Mouse (Mus musculus): ENCODE results near the gene Taf15.
A peak's percentile ranks its signal among the peaks of the same experiment; 100 is the strongest.

Taf15 gene

GRCm38 (mm10) chr11:83457257-83457656 lies 15.6 kb upstream of the Taf15 start:
- DNase-seq (ENCODE audit: low read depth, low spot score) = no peak

- no peak for DNase-seq (ENCODE audit: low read depth, low spot score)
Observed at GRCm38 (mm10) chr11:83457912-83458601, 14.8 kb upstream of the Taf15 start.

DNA sequence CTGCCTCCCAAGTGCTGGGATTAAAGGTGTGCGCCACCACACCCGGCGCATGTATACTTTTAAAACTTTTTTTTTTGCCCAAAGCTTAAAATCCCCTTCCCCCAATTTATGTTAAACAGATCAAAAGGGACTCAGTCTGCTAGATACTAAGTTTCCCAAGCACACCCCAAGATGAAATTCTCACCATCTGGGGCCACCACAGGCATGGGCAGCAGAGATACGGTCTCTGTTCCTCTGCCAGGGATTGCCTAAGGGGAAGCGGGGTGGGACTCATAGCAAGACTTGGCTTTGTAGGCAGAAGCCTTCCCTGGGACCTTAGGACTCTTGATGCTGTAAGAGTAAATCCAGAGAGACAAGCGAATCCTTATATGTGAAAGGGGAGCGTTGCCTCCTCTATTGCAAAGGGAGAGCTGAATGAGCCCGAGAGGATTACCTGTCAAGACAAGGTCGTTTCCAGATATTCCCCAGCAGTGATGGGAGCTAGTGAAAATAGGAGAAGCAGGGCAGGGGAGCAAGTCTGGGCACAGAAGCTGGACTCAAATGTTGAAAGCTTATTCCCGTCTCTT lies 11.3 kb upstream of the Taf15 start:
- DNase-seq (ENCODE audit: low read depth, low spot score) = no peak

GRCm38 (mm10) chr11:83462711-83463244 lies 10.1 kb upstream of the Taf15 start, which contains the start of gene Mmp28:
TSS of gene Mmp28 (minus strand) at chr11:83463071.
- DNase-seq (ENCODE audit: low read depth, low spot score) = no peak

GRCm38 (mm10) chr11:83465976-83466375 lies 6.9 kb upstream of the Taf15 start:
- DNase-seq (ENCODE audit: low read depth, low spot score) = no peak

GRCm38 (mm10) chr11:83467120-83467652 lies 5.7 kb upstream of the Taf15 start:
- DNase-seq (ENCODE audit: low read depth, low spot score) = no peak

DNA sequence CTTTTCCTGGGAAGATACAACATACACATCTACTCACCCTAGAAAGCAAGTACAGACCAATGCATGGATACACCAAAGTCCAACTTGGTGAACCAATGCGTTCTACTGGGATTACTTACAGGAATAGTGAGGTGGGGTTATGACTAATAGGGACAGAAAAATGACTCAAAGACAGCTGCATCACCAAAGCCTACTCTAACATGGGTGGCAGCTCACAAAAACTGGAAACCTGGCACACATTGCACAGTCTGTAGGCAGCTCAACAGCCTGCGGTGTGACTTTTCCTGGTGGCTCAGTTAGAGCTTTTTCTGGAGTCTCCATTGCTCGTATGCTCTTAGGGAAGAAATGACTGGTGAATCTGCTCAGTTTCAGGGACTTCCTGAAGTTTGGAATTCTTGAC lies 4.1 kb upstream of the Taf15 start:
- no peak for DNase-seq (ENCODE audit: low read depth, low spot score)

GRCm38 (mm10) chr11:83471766-83472165 lies 1.1 kb upstream of the Taf15 start:
- no peak for DNase-seq (ENCODE audit: low read depth, low spot score)

- no peak for DNase-seq (ENCODE audit: low read depth, low spot score)
Observed at GRCm38 (mm10) chr11:83473235-83474016, 540 bp downstream of the Taf15 start.

DNA sequence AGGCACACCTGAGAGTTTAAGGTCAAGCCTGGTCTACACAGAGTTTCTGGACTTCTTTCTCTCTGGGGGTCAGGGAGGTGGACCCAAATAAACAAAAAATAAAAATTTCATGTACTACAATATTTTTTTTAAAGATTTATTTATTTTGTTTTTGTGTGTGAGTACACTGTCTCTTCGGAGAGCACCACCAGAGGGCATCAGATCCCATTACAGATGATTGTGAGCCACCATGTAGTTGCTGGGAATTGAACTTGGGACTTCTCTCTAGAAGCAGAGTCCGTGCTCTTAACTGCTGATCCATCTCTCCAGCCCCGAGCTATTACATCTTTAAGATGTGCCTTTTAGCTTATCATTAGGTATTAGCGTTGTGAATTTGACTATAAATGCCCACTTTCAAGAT lies 18.6 kb downstream of the Taf15 start:
- no peak for DNase-seq (ENCODE audit: low read depth, low spot score)

- no peak for DNase-seq (ENCODE audit: low read depth, low spot score)
Observed at GRCm38 (mm10) chr11:83495571-83495970, 22.7 kb downstream of the Taf15 start.

- no peak for DNase-seq (ENCODE audit: low read depth, low spot score)
Observed at GRCm38 (mm10) chr11:83504308-83504707, 31.4 kb downstream of the Taf15 start.

- no peak for DNase-seq (ENCODE audit: low read depth, low spot score)
Observed at GRCm38 (mm10) chr11:83509521-83509920, 36.6 kb downstream of the Taf15 start.

DNA sequence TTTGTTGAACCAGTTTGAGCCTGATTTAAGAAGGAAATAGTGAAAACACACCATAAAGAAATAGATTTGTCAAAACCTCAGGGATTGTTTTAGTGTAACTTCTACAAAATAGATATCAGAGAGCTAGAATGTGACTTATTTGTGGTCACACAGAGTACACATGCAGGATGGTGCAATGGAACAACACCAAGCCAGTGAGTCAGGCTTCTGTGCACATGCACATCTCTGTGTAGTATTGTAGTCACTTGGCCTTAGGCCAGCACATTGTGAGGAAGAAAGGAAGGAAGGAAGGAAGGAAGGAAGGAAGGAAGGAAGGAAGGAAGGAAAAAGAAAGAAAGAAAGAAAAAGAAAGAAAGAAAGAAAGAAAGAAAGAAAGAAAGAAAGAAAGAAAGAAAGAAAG lies 44.3 kb downstream of the Taf15 start:
- DNase-seq (ENCODE audit: low read depth, low spot score) = no peak

DNA sequence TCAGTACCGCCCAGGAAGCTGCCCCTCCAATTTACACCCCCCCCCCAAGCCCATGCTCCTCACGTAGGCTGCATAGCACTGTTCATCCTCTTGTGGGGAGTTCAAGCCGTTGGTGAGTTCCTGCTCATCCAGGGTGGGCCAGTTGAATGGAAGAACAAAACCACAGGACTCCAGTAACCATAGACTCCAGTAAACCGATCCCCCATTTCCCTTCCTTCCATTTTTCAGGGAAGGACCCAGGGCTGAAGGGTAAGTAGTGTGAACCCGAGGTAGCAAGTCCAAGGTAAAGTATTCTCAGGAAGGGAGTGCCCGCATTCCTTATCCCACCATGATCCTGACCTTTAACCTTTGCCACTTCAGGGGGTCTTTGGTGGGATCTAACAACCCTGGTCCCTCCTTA lies 45.5 kb downstream of the Taf15 start:
- no peak for DNase-seq (ENCODE audit: low read depth, low spot score)

- DNase-seq (ENCODE audit: low read depth, low spot score) = no peak
Observed at GRCm38 (mm10) chr11:83522075-83522474, 49.2 kb downstream of the Taf15 start, which contains the start of gene Heatr9. TSS of gene Heatr9 (minus strand) at chr11:83522175.

GRCm38 (mm10) chr11:83529024-83529423 lies 56.1 kb downstream of the Taf15 start:
- DNase-seq (ENCODE audit: low read depth, low spot score) = no peak

- DNase-seq (ENCODE audit: low read depth, low spot score) = no peak
Observed at GRCm38 (mm10) chr11:83530360-83530759, 57.5 kb downstream of the Taf15 start, which contains the start of gene Ccl5. TSS of gene Ccl5 (minus strand) at chr11:83530518.

GRCm38 (mm10) chr11:83533192-83533591 lies 60.3 kb downstream of the Taf15 start:
- no peak for DNase-seq (ENCODE audit: low read depth, low spot score)

DNA sequence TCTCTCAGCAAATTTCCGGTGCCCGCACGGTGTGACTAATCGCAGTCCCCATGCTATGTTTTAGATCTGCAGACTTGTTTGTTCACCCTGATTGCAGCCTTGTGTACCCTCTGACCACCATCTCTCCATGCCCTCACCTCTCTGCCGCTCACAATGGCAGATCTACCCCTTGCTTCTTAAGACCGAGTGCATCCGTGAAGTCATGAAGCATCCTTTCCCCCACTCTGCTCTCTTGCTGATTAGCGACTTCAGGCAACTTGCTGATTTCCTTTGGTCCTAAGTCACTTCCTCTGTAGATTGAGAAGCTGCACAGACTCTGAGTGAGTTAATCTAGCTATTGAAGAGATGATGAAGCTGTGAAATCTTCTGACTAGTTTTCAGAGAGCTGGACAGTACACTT lies 61.3 kb downstream of the Taf15 start:
- DNase-seq (ENCODE audit: low read depth, low spot score) = no peak

DNA sequence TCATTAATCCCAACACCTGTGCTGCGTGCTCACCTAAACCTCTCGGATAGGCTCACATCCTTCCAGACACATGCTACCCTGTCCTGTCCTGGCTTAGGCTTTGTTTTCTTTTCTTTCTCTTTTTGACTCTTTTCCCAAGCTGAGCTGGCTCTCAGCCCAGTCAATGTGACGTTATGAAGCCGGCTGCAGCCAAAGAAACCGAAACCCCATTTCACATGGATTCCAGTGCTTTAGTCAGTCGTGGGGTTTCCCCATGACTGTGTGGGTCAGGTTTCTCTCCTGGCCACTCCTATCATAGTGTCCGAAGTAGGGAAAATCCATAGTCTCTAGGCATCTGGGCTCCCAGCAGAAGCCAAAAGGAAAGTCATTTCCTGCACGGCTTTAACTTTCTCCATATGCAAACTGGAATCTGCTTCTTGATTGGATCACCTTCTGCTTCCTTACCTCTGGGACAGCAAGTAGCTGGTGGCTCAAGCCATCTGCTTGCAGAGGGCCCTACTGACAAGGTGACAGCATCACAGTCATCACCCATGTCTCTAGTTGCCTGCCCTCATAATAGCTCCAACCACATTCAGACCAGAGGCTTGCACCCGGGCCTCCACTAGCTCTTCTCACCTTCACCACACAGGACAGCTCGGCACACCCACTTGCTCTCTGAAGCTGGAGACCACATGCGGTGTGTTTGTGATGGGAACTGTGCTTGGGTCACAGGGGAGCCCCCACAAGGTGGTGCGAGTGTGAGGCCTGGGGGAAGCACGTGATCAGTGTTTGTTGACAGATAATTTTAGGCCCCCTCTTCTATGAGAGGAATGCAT lies 61.9 kb downstream of the Taf15 start:
- peak; percentile 16 for DNase-seq (ENCODE audit: low read depth, low spot score)
